In the genomic region with DNA sequence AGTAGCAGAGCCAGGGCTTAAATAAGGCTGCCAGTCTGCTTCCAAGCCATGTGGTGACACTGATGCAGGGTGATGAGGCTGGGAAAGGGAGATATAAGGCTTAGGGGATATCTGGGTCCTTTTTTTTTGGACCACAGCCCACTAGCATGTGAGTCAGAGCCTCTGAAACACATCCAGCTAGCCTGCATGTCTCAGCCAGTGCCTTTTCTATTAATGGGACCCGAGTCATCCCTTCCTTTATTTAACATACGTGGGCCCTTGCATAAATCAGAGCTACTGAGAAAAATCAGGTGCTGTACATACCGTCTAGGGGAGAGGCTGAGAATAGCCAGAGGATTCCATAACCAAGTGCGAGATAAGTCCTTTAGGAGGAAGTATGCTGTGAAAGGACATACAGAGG, we compare ENCODE assay signal across 19 mouse cellular contexts. TPM values are rescaled to one million over a fixed set of nuclear protein-coding genes. Genes with fewer than 3 reads are reported as not detected.
DNase-seq lines count a peak whose midpoint lies in the region; ATAC-seq and TF ChIP-seq lines count a peak whose summit lies in the region.
"Had no signal": no experiment of that assay in that cellular context is flagged by ENCODE, and none has a peak within 500 bp of the region (broad histone marks: within the 10 kb centered on the region; RNA-seq: fewer than 3 reads in every experiment).

No protein-coding gene starts in this region.

- POLR2A ChIA-PET in Patski (lab: Charles Lee) = no interaction called here

- H3K27me3 ChIP-seq in forebrain, embryonic 14.5 days (replicated peaks; ENCODE audit: control insufficient read depth, insufficient read depth, low read length) = no peaks in the 10 kb centered on the region
- H3K27me3 ChIP-seq in forebrain, embryonic 16.5 days (replicated peaks; ENCODE audit: control insufficient read depth, insufficient read depth, low read length) = no peaks in the 10 kb centered on the region
- H3K27me3 ChIP-seq in hindbrain, postnatal 0 days (ENCODE audit: insufficient read depth, low read length) = no peaks in the 10 kb centered on the region
- no peaks in the 10 kb centered on the region for H3K27me3 ChIP-seq in hindbrain, embryonic 16.5 days (replicated peaks; ENCODE audit: control insufficient read depth, insufficient read depth, low read length)
- H3K27me3 ChIP-seq in midbrain, embryonic 11.5 days (ENCODE audit: control insufficient read depth, insufficient read depth, low read length) = no peaks in the 10 kb centered on the region
- H3K27me3 ChIP-seq in midbrain, embryonic 15.5 days (replicated peaks) = no peaks in the 10 kb centered on the region
- no peaks in the 10 kb centered on the region for H3K27me3 ChIP-seq in Patski
- H3K27me3 ChIP-seq: liver, embryonic 12.5 days had no signal

- no peak overlapping the region for H3K4me3 ChIP-seq in forebrain, embryonic 14.5 days (ENCODE audit: low read depth, low read length)
- no peak overlapping the region for H3K4me3 ChIP-seq in forebrain, embryonic 16.5 days (replicated peaks; ENCODE audit: low read length)
- H3K4me3 ChIP-seq in hindbrain, postnatal 0 days (ENCODE audit: low read length) = no peak overlapping the region
- no peak overlapping the region for H3K4me3 ChIP-seq in hindbrain, embryonic 16.5 days (ENCODE audit: low read length)
- no peak overlapping the region for H3K4me3 ChIP-seq in midbrain, embryonic 11.5 days (ENCODE audit: low read depth, low read length)
- H3K4me3 ChIP-seq in midbrain, embryonic 15.5 days = no peak overlapping the region
- H3K4me3 ChIP-seq: liver, embryonic 12.5 days had no signal

- CTCF ChIA-PET in Patski (lab: Charles Lee) = no interaction called here

- no peak for TF ChIP-seq CTCF in hindbrain, postnatal 0 days (IDR thresholded peaks at IDR 0.05; ENCODE audit: low read depth)
- TF ChIP-seq CTCF in Patski (IDR thresholded peaks at IDR 0.05) = no peak

- no peak for ATAC-seq in forebrain, embryonic 14.5 days
- ATAC-seq in forebrain, embryonic 16.5 days = no peak
- ATAC-seq in hindbrain, postnatal 0 days = no peak
- ATAC-seq in hindbrain, embryonic 16.5 days = no peak
- ATAC-seq in midbrain, embryonic 11.5 days (ENCODE audit: low FRiP score) = no peak
- ATAC-seq in midbrain, embryonic 15.5 days (replicated peaks) = no peak
- peak; percentile 21 for ATAC-seq in Patski
- ATAC-seq: liver, embryonic 12.5 days had no signal

- H3K36me3 ChIP-seq in forebrain, embryonic 14.5 days (ENCODE audit: control insufficient read depth, insufficient read depth, low read length) = no peaks in the 10 kb centered on the region
- no peaks in the 10 kb centered on the region for H3K36me3 ChIP-seq in forebrain, embryonic 16.5 days (ENCODE audit: control insufficient read depth, insufficient read depth)
- H3K36me3 ChIP-seq in hindbrain, postnatal 0 days (ENCODE audit: insufficient read depth, low read length) = no peaks in the 10 kb centered on the region
- no peaks in the 10 kb centered on the region for H3K36me3 ChIP-seq in hindbrain, embryonic 16.5 days (ENCODE audit: control insufficient read depth, insufficient read depth, low read length)
- no peaks in the 10 kb centered on the region for H3K36me3 ChIP-seq in midbrain, embryonic 11.5 days (ENCODE audit: control insufficient read depth, insufficient read depth, low read length)
- no peaks in the 10 kb centered on the region for H3K36me3 ChIP-seq in midbrain, embryonic 15.5 days (replicated peaks)
- H3K36me3 ChIP-seq: liver, embryonic 12.5 days had no signal

- no peak overlapping the region for H3K27ac ChIP-seq in forebrain, embryonic 14.5 days (ENCODE audit: low read depth, low read length)
- H3K27ac ChIP-seq in forebrain, embryonic 16.5 days (ENCODE audit: low read length) = no peak overlapping the region
- H3K27ac ChIP-seq in hindbrain, postnatal 0 days = no peak overlapping the region
- no peak overlapping the region for H3K27ac ChIP-seq in hindbrain, embryonic 16.5 days (ENCODE audit: low read depth, low read length)
- no peak overlapping the region for H3K27ac ChIP-seq in midbrain, embryonic 11.5 days (ENCODE audit: low read depth, low read length)
- H3K27ac ChIP-seq in midbrain, embryonic 15.5 days = no peak overlapping the region
- H3K27ac ChIP-seq: liver, embryonic 12.5 days had no signal

- H3K4me1 ChIP-seq in forebrain, embryonic 14.5 days (ENCODE audit: control insufficient read depth, insufficient read depth, low read length) = no peaks in the 10 kb centered on the region
- no peaks in the 10 kb centered on the region for H3K4me1 ChIP-seq in forebrain, embryonic 16.5 days (replicated peaks; ENCODE audit: control insufficient read depth, insufficient read depth, low read length)
- no peaks in the 10 kb centered on the region for H3K4me1 ChIP-seq in hindbrain, postnatal 0 days (ENCODE audit: insufficient read depth, low read length)
- H3K4me1 ChIP-seq in hindbrain, embryonic 16.5 days (ENCODE audit: control insufficient read depth, insufficient read depth, low read depth, low read length) = no peaks in the 10 kb centered on the region
- H3K4me1 ChIP-seq in midbrain, embryonic 11.5 days (ENCODE audit: control insufficient read depth, insufficient read depth, low read length) = no peaks in the 10 kb centered on the region
- H3K4me1 ChIP-seq in midbrain, embryonic 15.5 days = no peaks in the 10 kb centered on the region
- H3K4me1 ChIP-seq: liver, embryonic 12.5 days had no signal

- no peaks in the 10 kb centered on the region for H3K9me3 ChIP-seq in forebrain, embryonic 14.5 days (replicated peaks; ENCODE audit: control insufficient read depth, low read length)
- H3K9me3 ChIP-seq in forebrain, embryonic 16.5 days (ENCODE audit: control insufficient read depth, low read length) = no peaks in the 10 kb centered on the region
- no peaks in the 10 kb centered on the region for H3K9me3 ChIP-seq in hindbrain, postnatal 0 days (ENCODE audit: low read length)
- H3K9me3 ChIP-seq in hindbrain, embryonic 16.5 days (ENCODE audit: control insufficient read depth, low read length) = no peaks in the 10 kb centered on the region
- no peaks in the 10 kb centered on the region for H3K9me3 ChIP-seq in midbrain, embryonic 11.5 days (ENCODE audit: control insufficient read depth, low read length)
- no peaks in the 10 kb centered on the region for H3K9me3 ChIP-seq in midbrain, embryonic 15.5 days

- 84% methylated on average over 4 of the region's 4 CpGs for WGBS in forebrain, embryonic 14.5 days
- WGBS in forebrain, embryonic 16.5 days = 69% methylated on average over 4 of the region's 4 CpGs
- 79% methylated on average over 4 of the region's 4 CpGs for WGBS in hindbrain, postnatal 0 days
- 84% methylated on average over 4 of the region's 4 CpGs for WGBS in hindbrain, embryonic 16.5 days
- 86% methylated on average over 4 of the region's 4 CpGs for WGBS in midbrain, embryonic 11.5 days
- 89% methylated on average over 4 of the region's 4 CpGs for WGBS in midbrain, embryonic 15.5 days

- no peak overlapping the region for H3K9ac ChIP-seq in forebrain, embryonic 14.5 days (ENCODE audit: low read length)
- H3K9ac ChIP-seq in forebrain, embryonic 16.5 days (replicated peaks; ENCODE audit: low read depth, low read length) = no peak overlapping the region
- no peak overlapping the region for H3K9ac ChIP-seq in hindbrain, postnatal 0 days (replicated peaks; ENCODE audit: low read length)
- H3K9ac ChIP-seq in hindbrain, embryonic 16.5 days (ENCODE audit: low read depth, low read length) = no peak overlapping the region
- no peak overlapping the region for H3K9ac ChIP-seq in midbrain, embryonic 11.5 days (ENCODE audit: low read length)
- H3K9ac ChIP-seq in midbrain, embryonic 15.5 days = no peak overlapping the region
- H3K9ac ChIP-seq: liver, embryonic 12.5 days had no signal

- no peak overlapping the region for H3K4me2 ChIP-seq in forebrain, embryonic 14.5 days (ENCODE audit: low read length)
- H3K4me2 ChIP-seq in forebrain, embryonic 16.5 days (ENCODE audit: low read length) = no peak overlapping the region
- no peak overlapping the region for H3K4me2 ChIP-seq in hindbrain, postnatal 0 days (ENCODE audit: low read depth, low read length)
- H3K4me2 ChIP-seq in hindbrain, embryonic 16.5 days (ENCODE audit: low read length) = no peak overlapping the region
- H3K4me2 ChIP-seq in midbrain, embryonic 11.5 days = no peak overlapping the region
- H3K4me2 ChIP-seq in midbrain, embryonic 15.5 days = no peak overlapping the region
- H3K4me2 ChIP-seq: liver, embryonic 12.5 days had no signal

- in situ Hi-C loops in Patski (cut with MboI; ENCODE audit: low pct_unique_long_range_greater_than_20kb) = no loop called here

- peak; percentile 6 for DNase-seq in forebrain, embryonic 14.5 days (ENCODE audit: low spot score)
- peak; percentile 0 for DNase-seq in hindbrain, postnatal 0 days (ENCODE audit: low spot score)
- peak; percentile 57 for DNase-seq in midbrain, embryonic 11.5 days (ENCODE audit: low spot score, missing footprints)
- DNase-seq in Patski (ENCODE audit: low read depth, low spot score) = no peak
- DNase-seq in retina, postnatal 1 day = no peak
- DNase-seq: B cell, adult 2 months; cerebellum, adult 18-20 months; heart, adult 18-20 months; heart, postnatal 4 days; kidney, adult 8-10 months; layer of hippocampus, postnatal 36 days; lung, postnatal 10 days had no signal

RNA-seq across cellular contexts. Expression of gene Adamts18, which starts 37.0 kb away (rescaled TPM):
- 8.8 and 13.3 TPM in 2 replicates for polyA plus RNA-seq in forebrain, embryonic 14.5 days (2014; fragmentation: Nextera tagmentation; extraction: Ambion mirVana)
- 21.6 and 23.3 TPM in 2 replicates for polyA plus RNA-seq in forebrain, embryonic 16.5 days (2015; fragmentation: Nextera tagmentation; extraction: Ambion mirVana)
- 4.6 and 6.2 TPM in 2 replicates for total RNA-seq in hindbrain, postnatal 0 days (2014; rRNA removed)
- polyA plus RNA-seq in hindbrain, postnatal 0 days (2015; fragmentation: Nextera tagmentation; extraction: Ambion mirVana) = 4.0 and 5.0 TPM in 2 replicates
- 2.9 and 3.5 TPM in 2 replicates for polyA plus RNA-seq in hindbrain, embryonic 16.5 days (2015; fragmentation: Nextera tagmentation; extraction: Ambion mirVana)
- 0.50 and 0.68 TPM in 2 replicates for polyA plus RNA-seq in midbrain, embryonic 11.5 days (2014; fragmentation: Nextera tagmentation; extraction: Ambion mirVana)
- polyA plus RNA-seq in midbrain, embryonic 15.5 days (2015; fragmentation: Nextera tagmentation; extraction: Ambion mirVana) = 3.2 and 3.4 TPM in 2 replicates
- polyA plus RNA-seq in Patski (2021) = not detected
- total RNA-seq: adrenal gland, adult 18-20 months; common myeloid progenitor, adult 5-6 weeks; megakaryocyte-erythroid progenitor cell, adult 5-6 weeks had no signal

Comparison
In these comparisons a context has a peak if more than half of its experiments do, and no peak if none do; other contexts are left out.
1. DNase-seq: peak in forebrain, embryonic 14.5 days (single experiment), hindbrain, postnatal 0 days (single experiment) and midbrain, embryonic 11.5 days (single experiment); none in Patski (single experiment) and retina, postnatal 1 day (single experiment).